ENCODE assay signal across 15 mouse cellular contexts in genomic region chr3:146607368-146607767, GRCm38 (mm10). TPM values are rescaled to one million over a fixed set of nuclear protein-coding genes. Genes with fewer than 3 reads are reported as not detected.
DNase-seq lines count a peak whose midpoint lies in the region; ATAC-seq and TF ChIP-seq lines count a peak whose summit lies in the region.
"Had no signal": no experiment of that assay in that cellular context is flagged by ENCODE, and none has a peak within 500 bp of the region (broad histone marks: within the 10 kb centered on the region; RNA-seq: fewer than 3 reads in every experiment).

No protein-coding gene starts in this region.

- DNase-seq in hindbrain, embryonic 11.5 days (ENCODE audit: low spot score): peak; percentile 7
- no peak for DNase-seq in hindbrain, embryonic 10.5 days (ENCODE audit: low spot score)
- DNase-seq in Muller cell, postnatal 12 days (ENCODE audit: inconsistent ontology term): peak; percentile 79
- peak; percentile 49 to 77 for DNase-seq in frontal cortex, postnatal 36 days (ENCODE audit: low spot score in 2 of 2)
- DNase-seq in midbrain, postnatal 0 days (ENCODE audit: low spot score): peak; percentile 70
- DNase-seq in testis, postnatal 10 days (ENCODE audit: low spot score): no peak
- DNase-seq in adrenal gland, adult 8-10 months: no peak
- no peak for DNase-seq in adrenal gland, postnatal 4 days (ENCODE audit: low spot score in 2 of 2)
- DNase-seq: cerebellum, postnatal 10 days; kidney, postnatal 25 days; liver, embryonic 13.5 days; thymus, postnatal 14 days had no signal

- no peak for ATAC-seq in hindbrain, embryonic 11.5 days (ENCODE audit: low FRiP score)
- peak; percentile 80 for ATAC-seq in midbrain, postnatal 0 days (ENCODE audit: low FRiP score)

- H3K27me3 ChIP-seq in hindbrain, embryonic 11.5 days (ENCODE audit: control insufficient read depth, insufficient read depth, low read length): no peaks in the 10 kb centered on the region
- no peaks in the 10 kb centered on the region for H3K27me3 ChIP-seq in hindbrain, embryonic 10.5 days (ENCODE audit: insufficient read depth, poor library complexity, severe bottlenecking)
- no peaks in the 10 kb centered on the region for H3K27me3 ChIP-seq in midbrain, postnatal 0 days (ENCODE audit: insufficient read depth, low read length)
- H3K27me3 ChIP-seq: CH12.LX; liver, embryonic 13.5 days had no signal

- H3K27ac ChIP-seq in hindbrain, embryonic 11.5 days (ENCODE audit: low read depth, low read length): no peak overlapping the region
- no peak overlapping the region for H3K27ac ChIP-seq in hindbrain, embryonic 10.5 days
- peak overlapping the region; percentile 34 for H3K27ac ChIP-seq in midbrain, postnatal 0 days (ENCODE audit: low read depth, low read length)
- H3K27ac ChIP-seq: liver, embryonic 13.5 days had no signal

- WGBS in hindbrain, embryonic 11.5 days: 32% methylated on average over 1 of the region's 1 CpGs
- WGBS in hindbrain, embryonic 10.5 days: 37% methylated on average over 1 of the region's 1 CpGs
- WGBS in midbrain, postnatal 0 days: 8% methylated on average over 1 of the region's 1 CpGs

- H3K9ac ChIP-seq in hindbrain, embryonic 11.5 days (ENCODE audit: low read depth, low read length): no peak overlapping the region
- H3K9ac ChIP-seq in midbrain, postnatal 0 days (replicated peaks; ENCODE audit: low read length, poor library complexity, severe bottlenecking): no peak overlapping the region
- H3K9ac ChIP-seq: liver, embryonic 13.5 days had no signal

- no peaks in the 10 kb centered on the region for H3K36me3 ChIP-seq in hindbrain, embryonic 11.5 days (ENCODE audit: control insufficient read depth, insufficient read depth, low read length)
- no peaks in the 10 kb centered on the region for H3K36me3 ChIP-seq in hindbrain, embryonic 10.5 days
- no peaks in the 10 kb centered on the region for H3K36me3 ChIP-seq in midbrain, postnatal 0 days (ENCODE audit: insufficient read depth, low read length)
- H3K36me3 ChIP-seq: liver, embryonic 13.5 days had no signal

- no peaks in the 10 kb centered on the region for H3K4me1 ChIP-seq in hindbrain, embryonic 11.5 days (replicated peaks; ENCODE audit: control insufficient read depth, insufficient read depth, low read length)
- 0 out of 2 replicates have a peak, but pooled peaks cover 4% of the 10 kb centered on the region for H3K4me1 ChIP-seq in hindbrain, embryonic 10.5 days (replicated peaks)
- peaks cover 6% of the 10 kb centered on the region for H3K4me1 ChIP-seq in midbrain, postnatal 0 days (ENCODE audit: insufficient read depth, low read length)
- H3K4me1 ChIP-seq: liver, embryonic 13.5 days had no signal

- H3K4me3 ChIP-seq in hindbrain, embryonic 11.5 days (ENCODE audit: low read depth, low read length): no peak overlapping the region
- H3K4me3 ChIP-seq in hindbrain, embryonic 10.5 days: no peak overlapping the region
- H3K4me3 ChIP-seq in midbrain, postnatal 0 days (ENCODE audit: low read depth, low read length): no peak overlapping the region
- H3K4me3 ChIP-seq: liver, embryonic 13.5 days had no signal

- no peak overlapping the region for H3K4me2 ChIP-seq in hindbrain, embryonic 11.5 days (replicated peaks; ENCODE audit: low read depth, low read length)
- no peak overlapping the region for H3K4me2 ChIP-seq in midbrain, postnatal 0 days (ENCODE audit: low read depth, low read length, poor library complexity, severe bottlenecking)
- H3K4me2 ChIP-seq: liver, embryonic 13.5 days had no signal

- TF ChIP-seq CTCF in midbrain, postnatal 0 days (IDR thresholded peaks at IDR 0.05): no peak

- H3K9me3 ChIP-seq in hindbrain, embryonic 11.5 days (ENCODE audit: control insufficient read depth, low read length): no peaks in the 10 kb centered on the region
- no peaks in the 10 kb centered on the region for H3K9me3 ChIP-seq in hindbrain, embryonic 10.5 days
- no peaks in the 10 kb centered on the region for H3K9me3 ChIP-seq in midbrain, postnatal 0 days (ENCODE audit: low read length)
- H3K9me3 ChIP-seq: liver, embryonic 13.5 days had no signal

RNA-seq across cellular contexts. Expression of gene Dnase2b, which starts 8.0 kb away (rescaled TPM):
- not detected in 2 replicates for polyA plus RNA-seq in hindbrain, embryonic 11.5 days (2014; fragmentation: Nextera tagmentation; extraction: Ambion mirVana)
- polyA plus RNA-seq in hindbrain, embryonic 10.5 days (2016; fragmentation: Nextera tagmentation; extraction: Ambion mirVana): not detected in 2 replicates
- not detected in 2 replicates for total RNA-seq in midbrain, postnatal 0 days (2014; rRNA removed)
- polyA plus RNA-seq in midbrain, postnatal 0 days (2015; fragmentation: Nextera tagmentation; extraction: Ambion mirVana): not detected in 2 replicates
- not detected for total RNA-seq in adrenal gland, adult 8-10 months (2022)
- total RNA-seq in adrenal gland, postnatal 4 days (2021): under 1 TPM in 1 of 2 experiments, not detected in 1; 0.54 TPM
- total RNA-seq: CH12.LX; megakaryocyte-erythroid progenitor cell, adult 5-6 weeks had no signal
- polyA plus RNA-seq: heart, embryonic 14.5 days had no signal

RNA-seq across cellular contexts. Expression of gene Uox, which starts 37.1 kb away (rescaled TPM):
- polyA plus RNA-seq in hindbrain, embryonic 11.5 days (2014; fragmentation: Nextera tagmentation; extraction: Ambion mirVana): not detected in 2 replicates
- not detected in 2 replicates for polyA plus RNA-seq in hindbrain, embryonic 10.5 days (2016; fragmentation: Nextera tagmentation; extraction: Ambion mirVana)
- not detected in 2 replicates for total RNA-seq in midbrain, postnatal 0 days (2014; rRNA removed)
- polyA plus RNA-seq in midbrain, postnatal 0 days (2015; fragmentation: Nextera tagmentation; extraction: Ambion mirVana): 0.30 and 0.39 TPM in 2 replicates
- under 1 TPM in 2 of 4 experiments, not detected in 2; 0.23 to 0.70 TPM for total RNA-seq in adrenal gland, adult 8-10 months (2022)
- total RNA-seq in adrenal gland, postnatal 4 days (2021): 10 to 100 TPM in 1 of 2 experiments, under 1 TPM in 1; 0.76 to 23.6 TPM
- total RNA-seq: CH12.LX; megakaryocyte-erythroid progenitor cell, adult 5-6 weeks had no signal
- polyA plus RNA-seq: heart, embryonic 14.5 days had no signal

RNA-seq across cellular contexts. Expression of gene 4930503B20Rik, which starts 43.7 kb away (rescaled TPM):
- not detected in 2 replicates for polyA plus RNA-seq in hindbrain, embryonic 11.5 days (2014; fragmentation: Nextera tagmentation; extraction: Ambion mirVana)
- not detected in 2 replicates for polyA plus RNA-seq in hindbrain, embryonic 10.5 days (2016; fragmentation: Nextera tagmentation; extraction: Ambion mirVana)
- not detected in 2 replicates for total RNA-seq in midbrain, postnatal 0 days (2014; rRNA removed)
- polyA plus RNA-seq in midbrain, postnatal 0 days (2015; fragmentation: Nextera tagmentation; extraction: Ambion mirVana): not detected in 2 replicates
- not detected for total RNA-seq in adrenal gland, adult 8-10 months (2022)
- total RNA-seq in adrenal gland, postnatal 4 days (2021): not detected
- total RNA-seq: CH12.LX; megakaryocyte-erythroid progenitor cell, adult 5-6 weeks had no signal
- polyA plus RNA-seq: heart, embryonic 14.5 days; liver, embryonic 13.5 days had no signal

Comparison
In these comparisons a context has a peak if more than half of its experiments do, and no peak if none do; other contexts are left out.
1. DNase-seq: peak in hindbrain, embryonic 11.5 days (single experiment), Muller cell, postnatal 12 days (single experiment), frontal cortex, postnatal 36 days (2 of 2) and midbrain, postnatal 0 days (single experiment); none in hindbrain, embryonic 10.5 days (single experiment), testis, postnatal 10 days (single experiment), adrenal gland, adult 8-10 months (single experiment) and adrenal gland, postnatal 4 days (0 of 2).